Comparison of ENCODE assay signal across 18 mouse cellular contexts in genomic region chr17:34681881-34682536, GRCm38 (mm10). TPM values are rescaled to one million over a fixed set of nuclear protein-coding genes. Genes with fewer than 3 reads are reported as not detected.
A peak's percentile ranks its signal among the peaks of the same experiment; 100 is the strongest.
DNase-seq lines count a peak whose midpoint lies in the region; ATAC-seq and TF ChIP-seq lines count a peak whose summit lies in the region.
"Had no signal": no experiment of that assay in that cellular context is flagged by ENCODE, and none has a peak within 500 bp of the region (broad histone marks: within the 10 kb centered on the region; RNA-seq: fewer than 3 reads in every experiment).

No protein-coding gene starts in this region.

- 70% methylated on average over 11 of the region's 11 CpGs for WGBS in intestine, embryonic 15.5 days

- H3ac ChIP-seq in C2C12 (ENCODE audit: control insufficient read depth, insufficient read length, low read depth), result no peak overlapping the region

- H3K36me3 ChIP-seq in C2C12 (ENCODE audit: control insufficient read depth, insufficient read depth), result no peaks in the 10 kb centered on the region
- H3K36me3 ChIP-seq in intestine, embryonic 15.5 days, result no peaks in the 10 kb centered on the region
- H3K36me3 ChIP-seq: hindbrain, embryonic 13.5 days; neural tube, embryonic 13.5 days; stomach, embryonic 15.5 days had no signal

- peak; percentile 39 for TF ChIP-seq CTCF in layer of hippocampus, adult 2 months (conservative IDR thresholded peaks at IDR 0.05)
- peak; percentile 61 for TF ChIP-seq CTCF in C2C12 (IDR thresholded peaks at IDR 0.05; ENCODE audit: control insufficient read depth, insufficient read depth, insufficient read length)

- H3K79me2 ChIP-seq in C2C12 (ENCODE audit: control insufficient read depth, insufficient read depth), result no peaks in the 10 kb centered on the region

- H3K4me2 ChIP-seq in intestine, embryonic 15.5 days (replicated peaks), result no peak overlapping the region
- H3K4me2 ChIP-seq: hindbrain, embryonic 13.5 days; neural tube, embryonic 13.5 days; stomach, embryonic 15.5 days had no signal

- no peaks in the 10 kb centered on the region for H3K79me3 ChIP-seq in C2C12 (ENCODE audit: low read depth)

- H3K27ac ChIP-seq in layer of hippocampus, adult 2 months, result peak overlapping the region; percentile 86
- peak overlapping the region; percentile 64; the same call in 1 of the 2 replicates for H3K27ac ChIP-seq in intestine, embryonic 15.5 days
- H3K27ac ChIP-seq: hindbrain, embryonic 13.5 days; kidney, postnatal 0 days; macrophage; neural tube, embryonic 13.5 days had no signal

- H3K9ac ChIP-seq in intestine, embryonic 15.5 days, result peak overlapping the region; percentile 0; the same call in 1 of the 2 replicates
- H3K9ac ChIP-seq: forebrain, postnatal 0 days; hindbrain, embryonic 13.5 days; neural tube, embryonic 13.5 days; stomach, embryonic 15.5 days had no signal

- peaks cover 36% of the 10 kb centered on the region for H3K27me3 ChIP-seq in C2C12 (ENCODE audit: control insufficient read depth, insufficient read depth, insufficient read length)
- peaks cover 9% of the 10 kb centered on the region; the same call in 1 of the 2 replicates for H3K27me3 ChIP-seq in intestine, embryonic 15.5 days (replicated peaks)

- no peaks in the 10 kb centered on the region for H3K9me3 ChIP-seq in intestine, embryonic 15.5 days
- H3K9me3 ChIP-seq: hindbrain, embryonic 13.5 days; neural tube, embryonic 13.5 days; stomach, embryonic 15.5 days had no signal

- H3K4me3 ChIP-seq in layer of hippocampus, adult 2 months, result no peak overlapping the region
- H3K4me3 ChIP-seq in C2C12 (ENCODE audit: insufficient read depth, poor library complexity, severe bottlenecking), result no peak overlapping the region
- H3K4me3 ChIP-seq in intestine, embryonic 15.5 days (replicated peaks), result no peak overlapping the region
- H3K4me3 ChIP-seq: hindbrain, embryonic 13.5 days; neural tube, embryonic 13.5 days; stomach, embryonic 15.5 days had no signal

- peaks cover 33% of the 10 kb centered on the region for H3K4me1 ChIP-seq in intestine, embryonic 15.5 days (replicated peaks)

- DNase-seq in heart, adult 11 months, result peak; percentile 96
- DNase-seq in heart, postnatal 4 days, result no peak
- DNase-seq in layer of hippocampus, adult 2 months (ENCODE audit: low spot score in 2 of 2), result no peak
- DNase-seq in layer of hippocampus, postnatal 36 days, result no peak
- DNase-seq in MN1 (ENCODE audit: low spot score), result no peak
- DNase-seq in cerebellum, adult 11-12 months, result no peak
- DNase-seq: cerebellum, adult 18-20 months; forebrain, postnatal 0 days; gastrocnemius, postnatal 14 days; midbrain, embryonic 14.5 days; right cerebral cortex, adult 18-20 months had no signal

- 0 out of 2 replicates have a peak, but pooled peaks have one; percentile 29 for ATAC-seq in intestine, embryonic 15.5 days
- ATAC-seq: forebrain, postnatal 0 days had no signal

TF ChIP-seq in C2C12, 6 proteins besides CTCF, POLR2A, EP300 and RAD21:
- TF ChIP-seq USF1 (IDR thresholded peaks at IDR 0.05; ENCODE audit: low read depth) (no peak), FOSL1 (IDR thresholded peaks at IDR 0.05; ENCODE audit: insufficient read depth, low read length, poor library complexity, severe bottlenecking) (no peak), CEBPB (IDR thresholded peaks at IDR 0.05; ENCODE audit: low read depth) (no peak), MAX (IDR thresholded peaks at IDR 0.05) (no peak), MYOD1 (IDR thresholded peaks at IDR 0.05; ENCODE audit: control insufficient read depth, insufficient read length, low read depth) (no peak), MYOG (IDR thresholded peaks at IDR 0.05; ENCODE audit: control insufficient read depth, extremely low read depth, insufficient read length) (no peak)

RNA-seq across cellular contexts. Expression of gene Tnxb, which starts 11.7 kb away (rescaled TPM):
- total RNA-seq in heart, postnatal 4 days (2021), result 10 to 100 TPM; 47.1 to 54.2 TPM
- 10 to 100 TPM; 10.9 to 11.0 TPM for total RNA-seq in layer of hippocampus, adult 2 months (2021)
- 10 to 100 TPM in 1 of 2 experiments, 1 to 10 TPM in 1; 9.9 to 10.7 TPM for total RNA-seq in layer of hippocampus, postnatal 36 days (2021)
- 0.02 TPM for polyA plus RNA-seq in C2C12 (2012; fragmentation: generic; extraction: Trizol)
- polyA plus RNA-seq in intestine, embryonic 15.5 days (2015; fragmentation: Nextera tagmentation; extraction: Ambion mirVana), result 1.1 and 1.3 TPM in 2 replicates
- polyA plus RNA-seq: macrophage had no signal

RNA-seq across cellular contexts. Expression of gene Atf6b, which starts 35.1 kb away (rescaled TPM):
- total RNA-seq in heart, postnatal 4 days (2021), result 10 to 100 TPM; 22.3 to 24.4 TPM
- 10 to 100 TPM; 92.0 to 93.2 TPM for total RNA-seq in layer of hippocampus, adult 2 months (2021)
- total RNA-seq in layer of hippocampus, postnatal 36 days (2021), result 100 to 1,000 TPM in 1 of 2 experiments, 10 to 100 TPM in 1; 89.9 to 101 TPM
- polyA plus RNA-seq in C2C12 (2012; fragmentation: generic; extraction: Trizol), result 38.3 TPM
- polyA plus RNA-seq in intestine, embryonic 15.5 days (2015; fragmentation: Nextera tagmentation; extraction: Ambion mirVana), result 67.5 and 68.2 TPM in 2 replicates

RNA-seq across cellular contexts. Expression of gene Fkbpl, which starts 37.4 kb away (rescaled TPM):
- total RNA-seq in heart, postnatal 4 days (2021), result 1 to 10 TPM; 6.1 to 9.5 TPM
- 10 to 100 TPM; 16.2 to 18.8 TPM for total RNA-seq in layer of hippocampus, adult 2 months (2021)
- 10 to 100 TPM; 17.9 to 18.0 TPM for total RNA-seq in layer of hippocampus, postnatal 36 days (2021)
- polyA plus RNA-seq in C2C12 (2012; fragmentation: generic; extraction: Trizol), result 9.9 TPM
- 12.1 and 13.7 TPM in 2 replicates for polyA plus RNA-seq in intestine, embryonic 15.5 days (2015; fragmentation: Nextera tagmentation; extraction: Ambion mirVana)

RNA-seq across cellular contexts. Expression of gene Prrt1, which starts 52.7 kb away (rescaled TPM):
- total RNA-seq in heart, postnatal 4 days (2021), result under 1 TPM; 0.52 to 0.91 TPM
- 100 to 1,000 TPM; 276 to 305 TPM for total RNA-seq in layer of hippocampus, adult 2 months (2021)
- 100 to 1,000 TPM; 317 to 352 TPM for total RNA-seq in layer of hippocampus, postnatal 36 days (2021)
- not detected for polyA plus RNA-seq in C2C12 (2012; fragmentation: generic; extraction: Trizol)
- polyA plus RNA-seq in intestine, embryonic 15.5 days (2015; fragmentation: Nextera tagmentation; extraction: Ambion mirVana), result 0.40 and 0.49 TPM in 2 replicates

RNA-seq across cellular contexts. Expression of gene Ppt2, which starts 53.7 kb away (rescaled TPM):
- 10 to 100 TPM; 37.8 to 41.8 TPM for total RNA-seq in heart, postnatal 4 days (2021)
- 10 to 100 TPM; 46.8 to 55.8 TPM for total RNA-seq in layer of hippocampus, adult 2 months (2021)
- 10 to 100 TPM; 44.4 to 50.8 TPM for total RNA-seq in layer of hippocampus, postnatal 36 days (2021)
- polyA plus RNA-seq in C2C12 (2012; fragmentation: generic; extraction: Trizol), result 12.7 TPM
- 27.8 and 29.6 TPM in 2 replicates for polyA plus RNA-seq in intestine, embryonic 15.5 days (2015; fragmentation: Nextera tagmentation; extraction: Ambion mirVana)

Comparison
In these comparisons a context has a peak if more than half of its experiments do, and no peak if none do; other contexts are left out.
1. RNA of gene Tnxb, which starts 11.7 kb away (total RNA-seq): 47.1 to 54.2 TPM in heart, postnatal 4 days; 10.9 to 11.0 TPM in layer of hippocampus, adult 2 months and 9.9 to 10.7 TPM in layer of hippocampus, postnatal 36 days; every median in the first group is over 4 times any median in the second.